In genomic region chr10:5029883-5030282, GRCm38 (mm10) we compare ENCODE assay signal across 36 mouse cellular contexts. TPM values are rescaled to one million over a fixed set of nuclear protein-coding genes. Genes with fewer than 3 reads are reported as not detected.
"Had no signal": no experiment of that assay in that cellular context is flagged by ENCODE, and none has a peak within 500 bp of the region (broad histone marks: within the 10 kb centered on the region; RNA-seq: fewer than 3 reads in every experiment).

No protein-coding gene starts in this region.

- H3K27ac ChIP-seq: heart, embryonic 13.5 days; heart, embryonic 15.5 days; hindbrain, embryonic 10.5 days; hindbrain, embryonic 12.5 days; hindbrain, embryonic 13.5 days; hindbrain, embryonic 14.5 days; hindbrain, embryonic 15.5 days; hindbrain, postnatal 0 days; intestine, embryonic 15.5 days; kidney, embryonic 15.5 days; kidney, postnatal 0 days; layer of hippocampus, adult 2 months had no signal

- H3K27me3 ChIP-seq: heart, embryonic 12.5 days; heart, embryonic 13.5 days; heart, embryonic 15.5 days; hindbrain, embryonic 12.5 days; hindbrain, embryonic 15.5 days; intestine, embryonic 15.5 days; kidney, embryonic 15.5 days had no signal

- H3K9me3 ChIP-seq: heart, embryonic 12.5 days; heart, embryonic 13.5 days; heart, embryonic 15.5 days; hindbrain, embryonic 10.5 days; hindbrain, embryonic 12.5 days; hindbrain, embryonic 13.5 days; hindbrain, embryonic 15.5 days; intestine, embryonic 15.5 days; kidney, embryonic 15.5 days had no signal

- H3K4me1 ChIP-seq: heart, embryonic 12.5 days; heart, embryonic 13.5 days; heart, embryonic 15.5 days; hindbrain, embryonic 12.5 days; hindbrain, embryonic 13.5 days; hindbrain, embryonic 15.5 days; intestine, embryonic 15.5 days; kidney, embryonic 15.5 days had no signal

- DNase-seq: heart, postnatal 10 days; heart, postnatal 14 days; heart, postnatal 36 days; heart, postnatal 4 days; kidney, adult 11 months; kidney, adult 18-20 months; kidney, adult 2 months; kidney, adult 8-10 months; kidney, adult 9 months; kidney, postnatal 10 days; kidney, postnatal 14 days; kidney, postnatal 25 days; kidney, postnatal 36 days; kidney, postnatal 4 days; layer of hippocampus, adult 9-11 months; layer of hippocampus, postnatal 36 days had no signal

- H3K4me2 ChIP-seq: heart, embryonic 11.5 days; heart, embryonic 12.5 days; heart, embryonic 13.5 days; heart, embryonic 15.5 days; hindbrain, embryonic 12.5 days; hindbrain, embryonic 13.5 days; hindbrain, embryonic 14.5 days; hindbrain, embryonic 15.5 days; intestine, embryonic 15.5 days; kidney, embryonic 15.5 days had no signal

- H3K36me3 ChIP-seq: hindbrain, embryonic 10.5 days; hindbrain, embryonic 12.5 days; intestine, embryonic 15.5 days had no signal

- H3K4me3 ChIP-seq: heart, embryonic 12.5 days; heart, embryonic 13.5 days; heart, embryonic 15.5 days; hindbrain, embryonic 10.5 days; hindbrain, embryonic 12.5 days; hindbrain, embryonic 13.5 days; hindbrain, embryonic 15.5 days; intestine, embryonic 15.5 days; kidney, embryonic 15.5 days; layer of hippocampus, adult 2 months had no signal

- ATAC-seq: hindbrain, embryonic 16.5 days; hindbrain, postnatal 0 days; inflammation-experienced regulatory T-cells, adult 6 months; intestine, embryonic 15.5 days; intestine, embryonic 16.5 days; intestine, postnatal 0 days had no signal

- H3K9ac ChIP-seq: heart, embryonic 12.5 days; heart, embryonic 13.5 days; heart, embryonic 15.5 days; hindbrain, embryonic 12.5 days; hindbrain, embryonic 13.5 days; hindbrain, embryonic 14.5 days; hindbrain, embryonic 15.5 days; intestine, embryonic 15.5 days; kidney, embryonic 15.5 days had no signal

RNA-seq across cellular contexts. Expression of gene Gm10097, which starts 39.1 kb away (rescaled TPM):
- polyA plus RNA-seq: kidney, adult 2 months; kidney, embryonic 16.5 days; kidney, postnatal 0 days; large intestine, adult 2 months had no signal
